ENCODE assay signal across 8 mouse cellular contexts in genomic region chr17:24527315-24527714, GRCm38 (mm10). TPM values are rescaled to one million over a fixed set of nuclear protein-coding genes. Genes with fewer than 3 reads are reported as not detected.
A peak's percentile ranks its signal among the peaks of the same experiment; 100 is the strongest.
DNase-seq lines count a peak whose midpoint lies in the region; ATAC-seq and TF ChIP-seq lines count a peak whose summit lies in the region.

No protein-coding gene starts in this region.

- H3K4me2 ChIP-seq in hindbrain, embryonic 13.5 days: peak overlapping the region; percentile 75
- H3K4me2 ChIP-seq in midbrain, embryonic 12.5 days (replicated peaks): peak overlapping the region; percentile 72

- H3K9me3 ChIP-seq in hindbrain, embryonic 13.5 days: no peaks in the 10 kb centered on the region
- no peaks in the 10 kb centered on the region for H3K9me3 ChIP-seq in midbrain, embryonic 12.5 days

- H3K27me3 ChIP-seq in kidney, adult 2 months (replicated peaks; ENCODE audit: control insufficient read depth, insufficient read depth, low read length): no peaks in the 10 kb centered on the region
- peaks cover 4% of the 10 kb centered on the region; the same call in 1 of the 2 replicates for H3K27me3 ChIP-seq in hindbrain, embryonic 13.5 days
- no peaks in the 10 kb centered on the region for H3K27me3 ChIP-seq in midbrain, embryonic 12.5 days

- peak; percentile 15 for DNase-seq in kidney, adult 2 months
- DNase-seq in kidney, postnatal 10 days: no peak
- DNase-seq in right cerebral cortex, postnatal 36 days (ENCODE audit: low spot score in 2 of 2): no peak

- under 1% methylated on average over 18 of the region's 19 CpGs for WGBS in kidney, adult 2 months
- WGBS in hindbrain, embryonic 13.5 days: under 1% methylated on average over 16 of the region's 19 CpGs
- under 1% methylated on average over 19 of the region's 19 CpGs for WGBS in midbrain, embryonic 12.5 days

- TF ChIP-seq CTCF in kidney, adult 2 months (conservative IDR thresholded peaks at IDR 0.05; ENCODE audit: insufficient read depth, insufficient read length, low read depth, low read length): no peak

- no peaks in the 10 kb centered on the region for H3K36me3 ChIP-seq in kidney, adult 2 months (ENCODE audit: control insufficient read depth, insufficient read depth, low read length)
- peaks cover 22% of the 10 kb centered on the region for H3K36me3 ChIP-seq in hindbrain, embryonic 13.5 days
- peaks cover 11% of the 10 kb centered on the region for H3K36me3 ChIP-seq in midbrain, embryonic 12.5 days

- peak; percentile 27 for ATAC-seq in activated CD4-positive, CD25-positive, alpha-beta regulatory T cell, adult 4 months
- no peak; the same call in 1 of the 2 replicates for ATAC-seq in hindbrain, embryonic 13.5 days (ENCODE audit: low FRiP score)
- no peak for ATAC-seq in midbrain, embryonic 12.5 days (ENCODE audit: low FRiP score, low read depth)
- ATAC-seq in megakaryocyte-erythroid progenitor cell, adult 5-6 weeks (replicated peaks; ENCODE audit: low FRiP score, low TSS enrichment, poor library complexity, severe bottlenecking): no peak
- ATAC-seq in monocyte, adult 5-6 weeks (replicated peaks; ENCODE audit: insufficient number of reproducible peaks, low FRiP score, low TSS enrichment, poor library complexity, severe bottlenecking): no peak

- TF ChIP-seq POLR2A in kidney, adult 2 months (IDR thresholded peaks at IDR 0.05; ENCODE audit: low read depth, low read length): no peak

- no peak overlapping the region for H3K27ac ChIP-seq in kidney, adult 2 months (ENCODE audit: insufficient read depth, low read depth, low read length)
- peak overlapping the region; percentile 86 for H3K27ac ChIP-seq in hindbrain, embryonic 13.5 days
- peak overlapping the region; percentile 74 for H3K27ac ChIP-seq in midbrain, embryonic 12.5 days (replicated peaks)

- H3K9ac ChIP-seq in hindbrain, embryonic 13.5 days: peak overlapping the region; percentile 85
- H3K9ac ChIP-seq in midbrain, embryonic 12.5 days (replicated peaks): peak overlapping the region; percentile 88

- peaks cover 12% of the 10 kb centered on the region for H3K4me1 ChIP-seq in kidney, adult 2 months (ENCODE audit: control insufficient read depth, insufficient read depth, low read length)
- peaks cover 64% of the 10 kb centered on the region for H3K4me1 ChIP-seq in hindbrain, embryonic 13.5 days (replicated peaks)
- H3K4me1 ChIP-seq in midbrain, embryonic 12.5 days: peaks cover 51% of the 10 kb centered on the region

- H3K4me3 ChIP-seq in kidney, adult 2 months (ENCODE audit: insufficient read depth, low read depth, low read length): peak overlapping the region; percentile 78
- H3K4me3 ChIP-seq in hindbrain, embryonic 13.5 days: peak overlapping the region; percentile 64
- peak overlapping the region; percentile 88 for H3K4me3 ChIP-seq in midbrain, embryonic 12.5 days

RNA-seq across cellular contexts. Expression of gene Traf7, which starts 0.4 kb away (rescaled TPM):
- 108 and 124 TPM in 2 replicates for polyA plus RNA-seq in kidney, adult 2 months (2012; rRNA removed)
- 10 to 100 TPM; 35.0 to 58.7 TPM for polyA plus RNA-seq in activated CD4-positive, CD25-positive, alpha-beta regulatory T cell, adult 4 months (2017; shearing (Covaris generic))
- polyA plus RNA-seq in hindbrain, embryonic 13.5 days (2015; fragmentation: Nextera tagmentation; extraction: Ambion mirVana): 86.0 and 89.9 TPM in 2 replicates
- 92.4 and 94.9 TPM in 2 replicates for polyA plus RNA-seq in midbrain, embryonic 12.5 days (2016; fragmentation: Nextera tagmentation; extraction: Ambion mirVana)
- 111 and 143 TPM in 2 replicates for total RNA-seq in megakaryocyte-erythroid progenitor cell, adult 5-6 weeks (2014; fragmentation: Nextera tagmentation)
- 66.3 and 84.8 TPM in 2 replicates for total RNA-seq in megakaryocyte-erythroid progenitor cell, adult 5-6 weeks (2017)
- total RNA-seq in monocyte, adult 5-6 weeks (2017): 83.2 to 132 TPM (median 118 TPM) in 3 replicates

RNA-seq across cellular contexts. Expression of gene Rab26, which starts 6.7 kb away (rescaled TPM):
- 0.56 and 0.58 TPM in 2 replicates for polyA plus RNA-seq in kidney, adult 2 months (2012; rRNA removed)
- 1 to 10 TPM; 2.8 to 3.3 TPM for polyA plus RNA-seq in activated CD4-positive, CD25-positive, alpha-beta regulatory T cell, adult 4 months (2017; shearing (Covaris generic))
- 2.8 and 3.1 TPM in 2 replicates for polyA plus RNA-seq in hindbrain, embryonic 13.5 days (2015; fragmentation: Nextera tagmentation; extraction: Ambion mirVana)
- 1.9 and 2.2 TPM in 2 replicates for polyA plus RNA-seq in midbrain, embryonic 12.5 days (2016; fragmentation: Nextera tagmentation; extraction: Ambion mirVana)
- not detected in 2 replicates for total RNA-seq in megakaryocyte-erythroid progenitor cell, adult 5-6 weeks (2014; fragmentation: Nextera tagmentation)
- total RNA-seq in megakaryocyte-erythroid progenitor cell, adult 5-6 weeks (2017): 1.3 TPM in 1 of 2 replicates, not detected in the other
- 0.39 TPM in 1 of 3 replicates, not detected in the others for total RNA-seq in monocyte, adult 5-6 weeks (2017)

RNA-seq across cellular contexts. Expression of gene Pkd1, which starts 22.3 kb away (rescaled TPM):
- polyA plus RNA-seq in kidney, adult 2 months (2012; rRNA removed): 34.6 and 42.9 TPM in 2 replicates
- polyA plus RNA-seq in activated CD4-positive, CD25-positive, alpha-beta regulatory T cell, adult 4 months (2017; shearing (Covaris generic)): 10 to 100 TPM; 11.5 to 15.4 TPM
- polyA plus RNA-seq in hindbrain, embryonic 13.5 days (2015; fragmentation: Nextera tagmentation; extraction: Ambion mirVana): 20.1 and 21.6 TPM in 2 replicates
- 25.1 and 27.1 TPM in 2 replicates for polyA plus RNA-seq in midbrain, embryonic 12.5 days (2016; fragmentation: Nextera tagmentation; extraction: Ambion mirVana)
- total RNA-seq in megakaryocyte-erythroid progenitor cell, adult 5-6 weeks (2014; fragmentation: Nextera tagmentation): 17.2 and 20.5 TPM in 2 replicates
- 4.6 and 5.4 TPM in 2 replicates for total RNA-seq in megakaryocyte-erythroid progenitor cell, adult 5-6 weeks (2017)
- total RNA-seq in monocyte, adult 5-6 weeks (2017): 9.1 to 15.7 TPM (median 11.9 TPM) in 3 replicates

RNA-seq across cellular contexts. Expression of gene Caskin1, which starts 38.9 kb away (rescaled TPM):
- 0.52 and 0.80 TPM in 2 replicates for polyA plus RNA-seq in kidney, adult 2 months (2012; rRNA removed)
- under 1 TPM; 0.10 to 0.17 TPM for polyA plus RNA-seq in activated CD4-positive, CD25-positive, alpha-beta regulatory T cell, adult 4 months (2017; shearing (Covaris generic))
- polyA plus RNA-seq in hindbrain, embryonic 13.5 days (2015; fragmentation: Nextera tagmentation; extraction: Ambion mirVana): 32.8 and 34.3 TPM in 2 replicates
- polyA plus RNA-seq in midbrain, embryonic 12.5 days (2016; fragmentation: Nextera tagmentation; extraction: Ambion mirVana): 20.2 and 23.0 TPM in 2 replicates
- total RNA-seq in megakaryocyte-erythroid progenitor cell, adult 5-6 weeks (2014; fragmentation: Nextera tagmentation): not detected in 2 replicates
- total RNA-seq in megakaryocyte-erythroid progenitor cell, adult 5-6 weeks (2017): not detected in 2 replicates
- not detected in 3 replicates for total RNA-seq in monocyte, adult 5-6 weeks (2017)

RNA-seq across cellular contexts. Expression of gene Mlst8, which starts 48.4 kb away (rescaled TPM):
- polyA plus RNA-seq in kidney, adult 2 months (2012; rRNA removed): 26.1 and 32.1 TPM in 2 replicates
- polyA plus RNA-seq in activated CD4-positive, CD25-positive, alpha-beta regulatory T cell, adult 4 months (2017; shearing (Covaris generic)): 10 to 100 TPM; 12.6 to 15.3 TPM
- 35.5 and 36.1 TPM in 2 replicates for polyA plus RNA-seq in hindbrain, embryonic 13.5 days (2015; fragmentation: Nextera tagmentation; extraction: Ambion mirVana)
- polyA plus RNA-seq in midbrain, embryonic 12.5 days (2016; fragmentation: Nextera tagmentation; extraction: Ambion mirVana): 37.0 TPM in 2 replicates
- total RNA-seq in megakaryocyte-erythroid progenitor cell, adult 5-6 weeks (2014; fragmentation: Nextera tagmentation): 35.8 and 38.7 TPM in 2 replicates
- 17.2 and 36.1 TPM in 2 replicates for total RNA-seq in megakaryocyte-erythroid progenitor cell, adult 5-6 weeks (2017)
- total RNA-seq in monocyte, adult 5-6 weeks (2017): 8.4 to 19.3 TPM (median 11.2 TPM) in 3 replicates
